Mouse (Mus musculus): ENCODE measurements at regions not wholly inside any gene's neighbourhood (a gene's known extent, or its start where the extent isn't known, plus 50 kb on each side); places are given as distances from the start of the nearest gene placed in this dataset.

DNA sequence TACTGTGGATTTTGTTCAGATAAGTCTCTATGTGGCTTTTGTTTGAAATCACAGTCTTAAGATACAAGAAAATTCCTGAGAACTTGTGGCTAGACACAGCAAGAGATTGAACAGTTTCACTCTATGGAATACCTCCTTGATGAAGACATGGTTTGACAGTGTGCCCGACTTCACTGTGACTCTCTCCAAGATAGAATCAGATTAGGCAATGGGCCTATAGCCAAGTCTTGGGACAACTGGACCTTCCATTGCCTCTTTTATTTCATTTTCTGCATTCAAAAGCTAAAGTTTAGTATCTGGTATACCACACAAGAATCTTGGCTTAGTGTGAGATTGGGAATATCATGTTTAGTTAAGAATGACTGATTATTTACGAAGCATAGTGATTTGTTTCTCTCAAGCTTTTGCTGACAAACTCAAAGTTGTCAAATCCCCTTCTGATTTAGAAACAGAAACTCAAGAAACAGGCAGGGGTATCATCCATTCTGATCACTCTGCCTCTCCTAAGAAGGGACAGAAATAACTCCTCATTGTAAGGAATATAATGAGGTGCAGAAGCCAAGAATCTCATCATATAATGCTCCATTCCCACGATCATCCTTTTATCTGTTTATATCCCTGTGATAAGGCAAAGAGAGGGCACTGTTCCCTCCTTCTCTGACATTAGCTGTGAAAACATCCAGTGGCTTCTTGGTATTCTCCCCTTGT lies 317.6 kb upstream of the Rasgrp1 start:
- no peaks in the 10 kb centered on the region for H3K36me3 ChIP-seq
- H3K4me2 ChIP-seq, result no peak overlapping the region
- H3K9me3 ChIP-seq (replicated peaks), result no peaks in the 10 kb centered on the region
- H3K4me3 ChIP-seq, result no peak overlapping the region
- H3K27ac ChIP-seq, result no peak overlapping the region
- whole genome bisulfite sequencing, result 66% methylated on average over 3 of the region's 3 CpGs
- H3K4me1 ChIP-seq (replicated peaks), result no peaks in the 10 kb centered on the region
- no peaks in the 10 kb centered on the region for H3K27me3 ChIP-seq
- ATAC-seq (replicated peaks; ENCODE audit: insufficient number of reproducible peaks, insufficient read depth, low FRiP score, low read depth), result no peak
- no peak overlapping the region for H3K9ac ChIP-seq

DNA sequence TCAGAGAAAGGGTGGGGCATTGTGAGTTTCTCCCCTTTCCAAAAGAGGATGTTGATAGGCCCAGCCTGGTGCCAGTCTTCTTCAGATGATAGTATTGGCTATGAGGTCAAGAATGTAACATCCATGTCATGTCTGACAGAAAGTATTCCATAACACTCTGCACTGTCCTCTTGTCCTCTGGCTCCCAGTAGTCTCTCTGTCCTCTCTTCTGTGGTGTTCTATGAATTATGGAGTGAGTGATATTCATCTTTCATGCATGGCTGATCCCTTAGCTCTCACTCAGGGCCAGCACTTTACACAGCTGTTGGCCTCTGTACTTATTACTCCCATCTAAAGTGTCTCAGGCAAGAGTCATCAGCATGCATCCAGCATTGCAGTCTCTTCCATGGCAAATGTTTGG lies 319.9 kb upstream of the Rasgrp1 start:
- H3K4me3 ChIP-seq, result no peak overlapping the region
- H3K9ac ChIP-seq, result no peak overlapping the region
- H3K9me3 ChIP-seq (replicated peaks), result no peaks in the 10 kb centered on the region
- no peak overlapping the region for H3K27ac ChIP-seq
- H3K4me1 ChIP-seq (replicated peaks), result no peaks in the 10 kb centered on the region
- no peaks in the 10 kb centered on the region for H3K27me3 ChIP-seq
- no peak for ATAC-seq (replicated peaks; ENCODE audit: insufficient number of reproducible peaks, insufficient read depth, low FRiP score, low read depth)
- no peak overlapping the region for H3K4me2 ChIP-seq
- H3K36me3 ChIP-seq, result no peaks in the 10 kb centered on the region

DNA sequence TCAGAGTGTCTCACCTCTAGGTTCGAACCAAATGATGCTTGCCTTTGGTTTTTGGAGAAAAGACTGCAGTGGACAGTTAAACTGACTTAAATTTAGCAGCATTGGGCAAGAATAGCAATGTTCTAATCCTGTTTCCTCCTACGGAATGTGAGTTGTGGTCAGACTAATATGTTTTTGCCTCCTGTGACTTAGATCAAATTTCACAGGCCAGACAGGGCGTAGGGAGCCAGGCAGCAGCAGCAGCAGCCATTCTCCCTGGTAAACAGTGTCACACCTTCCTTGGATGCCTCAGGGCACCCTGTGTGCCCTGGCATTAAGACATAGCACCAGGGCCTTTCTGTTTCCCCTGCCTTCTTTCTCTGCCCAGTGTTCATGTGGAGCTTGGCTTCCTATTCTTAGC lies 323.7 kb upstream of the Rasgrp1 start:
- H3K27me3 ChIP-seq, result no peaks in the 10 kb centered on the region
- 61% methylated on average over 3 of the region's 3 CpGs for WGBS
- no peaks in the 10 kb centered on the region for H3K36me3 ChIP-seq
- H3K9me3 ChIP-seq (replicated peaks), result no peaks in the 10 kb centered on the region
- no peak for ATAC-seq (replicated peaks; ENCODE audit: insufficient number of reproducible peaks, insufficient read depth, low FRiP score, low read depth)
- no peak overlapping the region for H3K9ac ChIP-seq
- no peak overlapping the region for H3K27ac ChIP-seq
- H3K4me1 ChIP-seq (replicated peaks), result no peaks in the 10 kb centered on the region
- no peak overlapping the region for H3K4me3 ChIP-seq
- no peak overlapping the region for H3K4me2 ChIP-seq

DNA sequence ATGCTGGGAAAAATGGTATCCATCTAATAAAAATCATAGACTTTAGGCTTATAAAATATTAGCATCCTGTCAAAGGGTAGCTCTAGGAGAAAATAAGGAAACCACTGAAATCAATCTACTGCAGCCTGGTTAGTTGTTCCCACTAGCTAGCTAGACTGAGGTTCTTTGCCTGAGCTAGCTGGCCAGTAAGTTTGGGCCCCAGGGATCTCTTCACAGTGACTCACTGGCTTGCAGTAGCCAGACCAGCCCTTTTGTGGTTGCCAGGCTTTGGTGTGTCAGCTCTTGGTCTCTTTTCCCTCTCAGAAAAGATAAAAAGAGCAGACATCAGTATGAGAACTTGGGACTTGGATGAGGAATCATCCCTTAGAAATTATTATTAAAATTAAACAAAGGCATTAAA lies 325.3 kb upstream of the Rasgrp1 start:
- no peak for ATAC-seq (replicated peaks; ENCODE audit: insufficient number of reproducible peaks, insufficient read depth, low FRiP score, low read depth)
- no peak overlapping the region for H3K4me2 ChIP-seq
- H3K4me1 ChIP-seq (replicated peaks), result no peaks in the 10 kb centered on the region; the same call in 1 of the 2 replicates

DNA sequence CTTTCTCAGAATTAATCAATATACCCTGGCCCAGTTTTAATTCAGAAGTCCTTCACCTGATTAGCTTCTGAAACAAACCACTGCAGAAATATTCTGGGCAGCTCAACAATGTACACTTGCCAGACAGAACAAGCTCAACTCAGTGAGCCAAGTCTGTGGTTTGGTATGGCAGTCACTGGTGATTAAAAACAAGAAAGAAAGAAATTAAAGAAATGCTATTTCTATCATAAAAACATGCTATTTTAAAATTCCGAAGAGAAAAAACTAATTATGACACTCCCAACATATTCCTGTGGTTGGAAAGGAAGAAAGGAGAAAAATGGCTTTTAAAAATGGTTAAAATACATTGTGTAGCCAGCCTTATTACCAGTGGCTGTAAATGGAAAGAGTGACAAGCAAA lies 332.1 kb upstream of the Rasgrp1 start:
- Histone ChIP-seq H3K9me3 (replicated peaks) (no peaks in the 10 kb centered on the region), H3K27me3 (no peaks in the 10 kb centered on the region)

More for the DNA sequence above, 325.3 kb upstream of the Rasgrp1 start:
- no peak overlapping the region for H3K9ac ChIP-seq
- no peaks in the 10 kb centered on the region for H3K27me3 ChIP-seq
- no peak overlapping the region for H3K4me3 ChIP-seq
- H3K36me3 ChIP-seq, result no peaks in the 10 kb centered on the region
- H3K9me3 ChIP-seq (replicated peaks), result no peaks in the 10 kb centered on the region
- H3K27ac ChIP-seq, result no peak overlapping the region

DNA sequence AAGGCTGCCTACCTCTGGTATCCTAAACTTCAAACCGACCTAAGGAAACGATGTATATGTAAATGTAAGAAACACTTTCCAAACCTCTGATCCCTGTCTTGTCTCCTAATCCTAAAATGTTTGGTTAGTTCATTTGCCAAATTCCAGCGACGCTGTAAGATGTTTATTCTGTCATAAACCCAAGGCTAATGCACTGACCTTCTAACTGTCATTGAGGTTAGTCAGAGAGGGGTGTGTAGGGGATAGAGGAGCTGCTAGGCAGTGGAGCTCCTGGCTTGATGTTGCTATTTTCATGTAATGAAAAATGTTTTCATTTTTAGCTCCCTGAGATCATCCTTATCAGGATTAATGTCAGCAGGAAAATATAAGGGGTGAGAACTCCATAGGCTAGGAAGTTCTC lies 335.8 kb upstream of the Rasgrp1 start:
- Histone ChIP-seq H3K4me1 (replicated peaks) (peaks cover 11% of the 10 kb centered on the region), H3K9me3 (replicated peaks) (no peaks in the 10 kb centered on the region), H3K9ac (no peak overlapping the region), H3K36me3 (no peaks in the 10 kb centered on the region), H3K27me3 (no peaks in the 10 kb centered on the region), H3K4me3 (no peak overlapping the region), H3K4me2 (no peak overlapping the region), H3K27ac (0 out of 2 replicates have a peak overlapping the region, but pooled peaks have one; percentile 27)
- WGBS, result 53% methylated on average over 4 of the region's 4 CpGs
- ATAC-seq (replicated peaks; ENCODE audit: insufficient number of reproducible peaks, insufficient read depth, low FRiP score, low read depth), result no peak

More for the DNA sequence above, 332.1 kb upstream of the Rasgrp1 start:
- H3K4me3 ChIP-seq, result no peak overlapping the region
- H3K9ac ChIP-seq, result no peak overlapping the region
- 0 out of 2 replicates have a peak overlapping the region, but pooled peaks have one; percentile 34 for H3K27ac ChIP-seq
- ATAC-seq (replicated peaks; ENCODE audit: insufficient number of reproducible peaks, insufficient read depth, low FRiP score, low read depth), result no peak
- peaks cover 12% of the 10 kb centered on the region for H3K4me1 ChIP-seq (replicated peaks)
- no peaks in the 10 kb centered on the region for H3K36me3 ChIP-seq
- 62% methylated on average over 1 of the region's 1 CpGs for WGBS
- no peak overlapping the region for H3K4me2 ChIP-seq

DNA sequence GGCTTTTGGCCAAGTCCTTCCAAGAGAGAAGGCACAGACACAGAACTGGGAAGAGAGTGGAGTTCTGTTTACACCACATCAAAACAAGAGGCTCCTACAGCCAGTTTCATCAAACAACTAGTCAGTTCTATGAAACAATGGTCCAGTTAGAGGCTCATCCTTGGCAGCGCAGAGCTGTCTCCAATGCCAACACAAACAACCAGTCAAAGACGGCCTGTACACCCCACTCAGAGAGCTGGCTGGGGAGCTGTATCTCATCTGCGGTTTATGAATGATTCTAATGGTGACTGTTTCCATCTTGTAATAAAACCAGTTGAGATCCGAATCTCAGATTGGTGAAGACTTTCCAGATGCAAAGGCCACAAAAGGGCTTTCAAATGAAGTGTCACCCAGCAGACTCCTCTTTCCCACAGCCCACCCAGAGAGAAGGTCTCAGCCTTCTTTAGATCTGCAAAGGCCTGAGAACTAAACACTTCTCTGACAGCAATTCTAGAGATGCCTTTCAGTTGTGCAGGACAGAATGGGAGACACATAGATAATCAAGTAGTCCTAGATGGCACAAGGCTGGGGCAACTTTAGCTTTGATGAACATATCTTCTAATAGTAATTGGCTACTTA lies 343.1 kb upstream of the Rasgrp1 start:
- H3K4me1 ChIP-seq (replicated peaks), result no peaks in the 10 kb centered on the region
- H3K9ac ChIP-seq, result no peak overlapping the region
- no peak overlapping the region for H3K27ac ChIP-seq
- H3K36me3 ChIP-seq, result no peaks in the 10 kb centered on the region
- H3K4me3 ChIP-seq, result no peak overlapping the region
- 66% methylated on average over 4 of the region's 4 CpGs for WGBS
- H3K9me3 ChIP-seq (replicated peaks), result no peaks in the 10 kb centered on the region; the same call in 1 of the 2 replicates
- no peak overlapping the region for H3K4me2 ChIP-seq
- H3K27me3 ChIP-seq, result no peaks in the 10 kb centered on the region
- ATAC-seq (replicated peaks; ENCODE audit: insufficient number of reproducible peaks, insufficient read depth, low FRiP score, low read depth), result no peak

DNA sequence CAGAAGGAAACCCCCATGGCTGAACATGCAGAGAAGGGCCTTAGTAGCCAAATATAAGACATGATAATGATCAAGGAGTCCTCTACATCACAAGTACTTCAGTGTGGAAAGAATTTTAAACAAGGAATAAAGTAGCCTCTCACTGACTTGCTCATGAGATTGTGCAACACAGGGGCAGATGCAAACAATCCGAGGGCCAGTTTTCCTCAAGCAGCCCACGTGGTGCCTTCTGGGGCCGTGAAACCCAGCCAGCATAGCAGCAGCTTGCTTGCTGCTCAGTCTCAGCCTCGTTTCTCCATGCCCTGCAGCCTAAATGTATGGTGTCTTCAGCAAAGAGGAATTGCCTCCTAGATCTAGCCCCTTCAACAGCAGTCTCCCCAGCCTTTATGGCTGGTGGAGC lies 350.7 kb upstream of the Rasgrp1 start:
- H3K27me3 ChIP-seq, result no peaks in the 10 kb centered on the region
- 57% methylated on average over 4 of the region's 4 CpGs for WGBS

DNA sequence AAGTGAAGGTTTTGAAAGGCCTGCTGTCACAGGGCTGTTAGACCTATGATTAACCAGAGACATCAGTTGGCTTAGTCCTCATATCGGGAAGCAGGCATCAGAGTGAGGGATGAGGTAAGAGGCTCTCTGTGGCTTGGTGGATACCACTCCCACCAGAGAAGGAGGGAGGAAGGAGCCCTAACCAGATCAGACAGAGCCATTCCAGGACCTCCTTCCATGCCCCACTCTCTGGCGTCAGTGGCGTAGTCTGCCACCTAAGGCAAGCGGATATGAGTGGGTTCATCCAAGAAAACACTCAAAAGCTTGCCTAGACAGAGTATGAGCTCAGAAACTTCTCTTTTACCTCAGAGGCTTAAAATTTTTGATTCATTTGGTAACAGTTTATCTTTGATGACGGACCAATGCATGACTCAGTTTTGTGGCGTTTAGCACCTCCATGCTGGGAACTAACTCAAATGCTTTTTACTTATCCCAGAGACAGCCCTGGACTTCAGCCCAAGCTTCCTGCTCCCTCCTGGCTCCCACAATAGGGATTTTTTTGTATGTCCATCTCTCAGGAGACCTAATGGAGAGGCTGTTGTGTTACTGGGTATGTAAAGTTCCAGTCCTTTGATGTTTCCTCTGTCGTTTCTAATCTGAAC lies 367.5 kb upstream of the Rasgrp1 start:
- peak; percentile 39; the same call in 1 of the 2 replicates for ATAC-seq (replicated peaks; ENCODE audit: insufficient number of reproducible peaks, insufficient read depth, low FRiP score, low read depth)
- Histone ChIP-seq H3K4me3 (no peak overlapping the region), H3K9ac (no peak overlapping the region), H3K9me3 (replicated peaks) (no peaks in the 10 kb centered on the region), H3K27ac (0 out of 2 replicates have a peak overlapping the region, but pooled peaks have one; percentile 8), H3K4me2 (no peak overlapping the region), H3K36me3 (no peaks in the 10 kb centered on the region), H3K4me1 (replicated peaks) (no peaks in the 10 kb centered on the region), H3K27me3 (no peaks in the 10 kb centered on the region)
- 61% methylated on average over 7 of the region's 7 CpGs for WGBS

More for the DNA sequence above, 350.7 kb upstream of the Rasgrp1 start:
- Histone ChIP-seq H3K27ac (no peak overlapping the region), H3K9ac (no peak overlapping the region), H3K9me3 (replicated peaks) (no peaks in the 10 kb centered on the region), H3K36me3 (no peaks in the 10 kb centered on the region), H3K4me3 (no peak overlapping the region), H3K4me2 (no peak overlapping the region), H3K4me1 (replicated peaks) (0 out of 2 replicates have a peak, but pooled peaks cover 3% of the 10 kb centered on the region)
- no peak for ATAC-seq (replicated peaks; ENCODE audit: insufficient number of reproducible peaks, insufficient read depth, low FRiP score, low read depth)

DNA sequence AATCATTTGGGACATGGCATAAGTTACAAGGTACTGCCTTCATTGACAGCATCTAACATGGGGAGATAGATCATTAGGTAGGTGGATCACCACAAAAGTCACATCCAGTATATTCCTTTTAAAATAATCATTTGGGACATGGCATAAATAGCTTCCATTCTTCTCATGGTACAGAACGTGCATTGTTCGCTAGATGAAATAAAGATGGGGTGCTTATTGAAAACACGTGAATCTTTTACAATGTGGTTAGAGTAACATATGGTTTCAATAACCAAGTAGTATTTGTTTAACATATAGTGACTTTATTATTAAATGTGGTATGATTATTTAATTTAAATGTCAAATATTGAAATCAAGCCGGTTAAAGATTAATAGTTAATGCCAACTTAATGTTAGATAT lies 381.3 kb upstream of the Rasgrp1 start:
- Histone ChIP-seq H3K4me3 (no peak overlapping the region), H3K9me3 (replicated peaks) (no peaks in the 10 kb centered on the region), H3K36me3 (no peaks in the 10 kb centered on the region), H3K4me1 (replicated peaks) (no peaks in the 10 kb centered on the region), H3K9ac (no peak overlapping the region), H3K27me3 (no peaks in the 10 kb centered on the region), H3K4me2 (no peak overlapping the region), H3K27ac (no peak overlapping the region)
- no peak for ATAC-seq (replicated peaks; ENCODE audit: insufficient number of reproducible peaks, insufficient read depth, low FRiP score, low read depth)
- 83% methylated on average over 4 of the region's 4 CpGs for WGBS

DNA sequence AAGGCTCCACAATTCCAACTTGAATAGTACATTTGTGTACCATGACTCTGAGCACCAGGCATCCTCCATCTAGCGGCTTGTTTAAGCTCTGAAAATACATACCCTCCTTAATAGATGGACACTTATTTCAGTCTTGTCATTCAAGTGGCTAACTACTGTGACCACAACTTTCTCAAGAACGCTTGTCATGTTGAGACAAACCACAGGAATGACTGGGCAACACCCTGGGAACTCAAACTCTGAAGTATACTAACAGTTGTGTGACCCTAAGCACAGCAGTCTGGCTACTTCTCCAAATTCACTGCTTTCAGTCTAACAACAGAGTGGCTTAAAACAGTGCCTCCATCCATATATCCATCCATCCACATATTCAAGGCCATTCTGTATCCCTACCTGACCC lies 380.4 kb upstream of the Thbs1 start:
- H3K36me3 ChIP-seq, result no peaks in the 10 kb centered on the region
- H3K9me3 ChIP-seq (replicated peaks), result no peaks in the 10 kb centered on the region
- no peak overlapping the region for H3K4me3 ChIP-seq
- no peaks in the 10 kb centered on the region for H3K4me1 ChIP-seq (replicated peaks)
- H3K27me3 ChIP-seq, result no peaks in the 10 kb centered on the region
- no peak overlapping the region for H3K27ac ChIP-seq
- no peak overlapping the region for H3K4me2 ChIP-seq
- ATAC-seq (replicated peaks; ENCODE audit: insufficient number of reproducible peaks, insufficient read depth, low FRiP score, low read depth), result no peak
- 64% methylated on average over 2 of the region's 2 CpGs for WGBS
- H3K9ac ChIP-seq, result no peak overlapping the region
